Mouse (Mus musculus) fibroblast of lung, adult 2 months (primary cell): Measurements from ENCODE around the gene Fez2.
A peak's percentile ranks its signal among the peaks of the same experiment; 100 is the strongest.

ENCODE experiments used
- DNase-seq: peaks from one replicate; pipeline ENCODE4 v3.0.0-alpha.2; 2011; ENCODE audit warnings: low read depth

Fez2 gene

DNA sequence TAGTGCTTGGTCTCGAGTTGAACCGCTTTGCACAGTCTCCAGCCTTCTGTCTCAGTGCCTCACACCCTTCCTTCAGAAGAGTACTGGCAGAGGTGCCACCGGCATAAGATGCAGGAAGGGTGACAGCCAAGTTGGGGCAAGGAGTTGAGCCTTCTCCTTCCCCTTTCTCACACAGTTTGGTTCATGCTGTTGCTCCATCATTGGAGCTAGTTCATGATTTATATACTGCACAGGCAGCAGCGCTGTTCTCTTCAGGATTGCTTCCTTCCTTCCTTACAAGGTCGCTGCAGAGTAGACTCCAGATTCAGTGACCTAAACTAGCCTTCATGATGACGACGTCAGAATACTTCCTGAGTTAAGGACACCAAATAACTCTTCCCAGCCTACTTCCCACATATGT lies 51.9 kb downstream of the Fez2 start:
- DNase-seq = no peak

DNA sequence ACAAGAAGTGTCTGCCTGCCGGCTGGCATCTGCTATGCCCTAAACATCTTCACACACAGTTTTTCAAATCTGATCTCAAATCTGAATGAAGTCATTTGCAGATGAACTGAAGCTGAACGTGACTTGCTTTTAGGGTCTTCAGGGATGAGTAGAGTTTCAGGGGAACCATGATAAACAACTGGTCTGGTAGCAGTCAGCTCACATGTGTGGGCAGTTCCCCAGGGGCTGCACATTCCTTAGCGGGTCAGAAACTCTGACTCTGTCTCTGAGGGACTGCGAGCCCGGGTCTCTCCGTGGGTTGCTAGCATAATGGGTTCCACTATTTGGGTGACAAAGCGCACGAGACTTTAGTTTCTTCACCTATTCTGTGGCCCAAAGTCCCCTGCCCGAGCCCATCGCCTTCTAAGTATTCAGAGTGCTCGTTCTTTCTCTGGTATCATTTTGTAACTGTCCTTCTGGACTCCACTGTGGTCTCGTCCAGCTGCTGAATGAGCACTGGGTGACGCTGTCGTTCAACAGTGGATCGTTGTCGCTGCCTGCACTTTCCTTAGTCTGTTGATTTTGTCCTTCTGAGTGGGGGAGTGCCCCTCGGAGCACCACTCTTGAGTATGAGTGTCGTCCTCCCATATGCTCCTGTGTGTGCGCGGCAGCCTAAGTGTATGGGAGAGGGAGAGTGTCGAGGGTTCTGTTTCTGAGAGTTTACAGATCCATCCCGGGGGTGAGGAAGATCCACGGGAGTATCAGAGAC lies 53.2 kb downstream of the Fez2 start:
- DNase-seq = no peak

DNA sequence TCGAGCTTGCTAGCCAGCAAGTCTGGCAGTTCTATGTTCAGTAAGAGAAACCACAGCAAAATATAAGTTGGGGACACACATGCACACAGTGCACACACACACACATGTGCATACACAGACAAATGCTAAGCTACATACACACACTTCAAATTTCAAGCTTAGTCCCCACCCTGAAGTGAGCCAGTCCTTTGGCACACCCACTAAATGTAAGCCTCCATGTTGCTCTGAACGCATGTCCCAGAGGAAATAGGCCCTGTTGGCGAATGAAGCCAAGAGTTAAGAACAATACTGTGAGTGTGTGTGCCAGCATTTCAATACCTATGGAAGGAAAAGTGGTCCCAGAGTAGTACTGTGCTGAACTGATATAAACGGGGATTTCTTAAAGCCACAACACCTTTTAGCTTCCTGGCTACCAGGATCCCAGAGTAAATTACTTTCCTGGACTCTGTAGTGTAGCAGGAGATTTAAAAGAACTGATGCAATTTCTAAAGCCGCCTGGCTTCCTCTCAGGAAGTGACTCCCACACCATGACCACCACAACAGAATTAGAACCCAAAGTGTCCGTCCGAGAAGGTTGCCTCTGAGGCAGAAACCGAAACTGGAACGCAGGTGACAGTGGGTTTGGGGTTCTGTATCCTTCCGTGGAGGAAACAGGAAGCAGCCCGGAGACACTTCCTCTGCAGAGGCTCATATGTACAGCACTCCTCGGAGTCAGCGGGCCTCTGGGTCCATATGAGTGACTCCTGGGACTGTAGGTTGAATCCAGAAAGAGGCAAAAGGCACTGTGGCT lies 55.8 kb downstream of the Fez2 start:
- DNase-seq = no peak

DNA sequence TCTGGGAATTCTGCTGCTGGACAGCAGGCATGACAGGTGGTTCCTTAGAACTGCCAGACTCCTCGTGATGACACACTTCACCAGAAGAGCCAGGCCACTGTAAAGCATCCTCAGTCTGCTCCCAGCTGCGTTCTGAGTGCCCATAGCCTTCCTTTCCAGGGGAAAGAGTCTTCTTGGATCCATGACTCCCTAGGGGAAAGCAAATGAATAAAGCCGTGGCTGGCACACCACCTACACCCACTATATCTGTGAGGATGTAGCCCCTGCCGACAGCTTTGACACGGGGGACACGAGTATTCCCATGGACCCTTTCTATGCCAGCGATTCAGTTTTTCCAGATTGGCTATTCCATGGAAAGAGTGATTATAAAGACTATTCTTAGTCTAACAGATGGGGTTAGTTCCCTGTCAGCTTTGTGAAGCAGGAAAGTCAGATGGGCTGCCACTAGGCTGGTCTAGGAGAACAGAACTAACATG lies 59.7 kb downstream of the Fez2 start:
- no peak for DNase-seq

DNA sequence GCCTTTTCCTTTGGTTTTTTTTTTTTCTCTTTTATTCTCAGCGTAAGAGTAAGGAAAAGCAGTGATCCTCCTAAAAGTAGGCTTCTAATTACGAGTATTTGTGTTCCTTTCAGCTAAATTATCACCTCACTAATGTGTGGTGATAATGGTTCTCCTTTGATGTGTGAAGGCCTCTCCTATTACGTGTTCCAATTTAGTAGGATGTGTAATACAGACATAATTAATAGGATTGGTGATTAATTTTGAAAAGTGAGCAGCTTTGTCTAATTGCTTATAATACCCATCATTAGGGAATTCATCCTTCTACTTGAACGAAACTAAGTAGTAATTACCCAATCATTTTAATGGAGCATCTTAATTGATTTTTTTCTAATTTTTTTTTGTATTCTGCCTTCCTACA lies 60.2 kb downstream of the Fez2 start:
- DNase-seq = no peak

DNA sequence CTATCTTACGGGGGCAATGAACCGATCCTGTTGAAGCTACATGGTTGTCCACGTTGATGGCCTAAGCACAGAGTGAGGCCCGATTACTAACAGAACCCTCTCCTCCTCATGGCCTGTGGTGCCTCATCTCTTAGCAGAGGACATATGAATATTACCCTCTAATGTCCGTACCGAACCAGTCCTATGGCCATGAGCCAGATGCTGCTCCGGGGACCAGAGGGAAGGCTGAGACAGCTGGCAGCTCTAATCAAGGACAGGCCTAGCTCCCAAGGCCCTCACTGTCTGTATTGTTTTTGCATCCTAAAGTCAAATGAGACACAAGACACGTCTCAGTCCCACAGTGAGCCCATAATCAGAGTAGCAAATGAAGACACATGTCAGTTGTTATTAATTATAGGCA lies 62.3 kb downstream of the Fez2 start:
- no peak for DNase-seq

DNA sequence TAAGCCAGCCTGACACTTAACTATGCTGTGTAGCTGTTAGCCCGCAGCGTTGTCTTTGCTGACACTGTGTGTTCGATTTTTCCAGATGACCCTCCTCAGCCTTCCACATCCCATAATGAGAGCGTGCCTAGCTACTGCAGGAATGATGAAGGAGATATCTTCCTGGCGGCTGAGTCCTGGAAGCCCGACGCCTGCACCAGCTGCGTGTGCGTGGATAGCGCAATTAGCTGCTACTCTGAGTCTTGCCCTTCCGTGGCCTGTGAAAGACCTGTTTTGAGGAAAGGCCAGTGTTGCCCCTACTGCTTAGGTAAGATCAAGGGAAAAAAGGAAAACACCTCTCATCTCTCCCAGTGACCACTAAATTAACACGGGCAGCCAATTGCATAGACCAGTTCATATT lies 63.1 kb downstream of the Fez2 start:
- DNase-seq = no peak

DNA sequence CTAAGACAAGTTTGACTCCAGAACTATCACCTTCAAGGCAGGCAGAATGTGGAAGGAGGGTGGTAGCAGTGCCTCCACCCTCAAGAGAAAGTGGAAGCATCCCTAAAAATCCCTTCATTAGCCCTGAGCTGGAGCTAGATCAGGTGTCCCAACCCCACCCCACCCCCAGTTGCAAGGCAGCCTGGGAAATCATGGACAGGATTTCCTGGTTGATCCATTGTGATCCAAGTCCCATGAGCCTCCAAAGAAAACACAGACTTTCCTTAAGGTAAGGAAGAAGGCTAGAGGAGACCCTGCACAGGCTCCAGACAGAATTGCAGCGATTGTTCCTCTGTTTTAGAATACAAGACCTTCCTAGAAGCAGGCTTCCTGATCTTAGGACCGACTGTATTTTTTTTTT lies 63.5 kb downstream of the Fez2 start:
- no peak for DNase-seq

DNA sequence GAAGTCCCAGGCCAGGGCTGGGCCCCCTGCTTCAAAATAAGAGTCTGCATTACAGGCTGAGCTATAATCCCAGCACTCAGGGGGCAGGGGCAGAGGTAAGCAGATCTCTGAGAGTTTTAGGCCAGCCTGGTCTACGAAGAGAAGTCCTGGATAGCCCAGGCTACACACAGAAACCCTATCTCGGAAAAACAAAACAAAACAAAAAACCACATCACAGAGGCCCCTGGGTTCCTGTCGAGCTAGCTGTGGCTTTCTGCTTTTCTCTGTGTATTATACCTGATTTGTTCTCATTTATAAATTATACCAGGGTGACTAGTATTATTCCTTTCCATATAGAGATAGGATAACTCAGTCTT lies 65.5 kb downstream of the Fez2 start:
- DNase-seq = no peak

DNA sequence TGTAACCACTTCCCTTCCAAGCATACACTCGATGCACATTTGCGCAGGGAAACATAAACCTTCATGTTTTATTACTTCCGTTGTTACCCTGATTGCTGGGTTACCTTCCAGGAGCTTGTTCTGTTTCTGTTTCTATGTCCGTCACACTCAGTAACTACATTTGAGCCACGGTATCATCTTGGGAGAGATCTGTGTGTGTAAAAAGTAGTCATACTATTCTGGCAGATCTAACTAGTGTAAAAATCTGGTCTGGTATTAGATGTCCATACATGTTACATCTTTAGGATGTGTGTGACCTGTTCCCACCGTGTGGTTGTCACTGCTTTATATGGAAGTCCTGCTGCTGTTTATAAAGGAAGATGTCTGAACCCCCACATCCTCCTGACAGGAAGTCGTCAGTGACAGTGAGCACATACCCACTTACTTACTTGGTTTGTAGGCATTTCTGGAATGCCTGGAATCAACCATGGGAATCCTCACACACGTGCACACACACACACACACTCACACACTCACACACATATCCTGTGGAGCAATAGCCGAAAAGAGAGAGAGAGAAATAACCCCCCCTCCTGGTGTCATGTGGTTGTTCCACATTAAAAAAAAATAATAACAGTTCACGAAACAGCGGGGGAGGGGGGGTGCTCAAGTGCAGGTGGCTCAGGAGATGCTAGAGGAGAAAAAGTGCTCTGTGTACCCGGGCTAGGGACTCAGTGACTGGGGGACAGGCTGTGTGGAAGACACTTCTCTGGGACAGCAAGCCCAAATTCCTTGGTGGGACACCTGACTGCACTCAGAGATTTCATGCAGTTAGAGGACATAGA lies 66.1 kb downstream of the Fez2 start:
- DNase-seq = no peak

DNA sequence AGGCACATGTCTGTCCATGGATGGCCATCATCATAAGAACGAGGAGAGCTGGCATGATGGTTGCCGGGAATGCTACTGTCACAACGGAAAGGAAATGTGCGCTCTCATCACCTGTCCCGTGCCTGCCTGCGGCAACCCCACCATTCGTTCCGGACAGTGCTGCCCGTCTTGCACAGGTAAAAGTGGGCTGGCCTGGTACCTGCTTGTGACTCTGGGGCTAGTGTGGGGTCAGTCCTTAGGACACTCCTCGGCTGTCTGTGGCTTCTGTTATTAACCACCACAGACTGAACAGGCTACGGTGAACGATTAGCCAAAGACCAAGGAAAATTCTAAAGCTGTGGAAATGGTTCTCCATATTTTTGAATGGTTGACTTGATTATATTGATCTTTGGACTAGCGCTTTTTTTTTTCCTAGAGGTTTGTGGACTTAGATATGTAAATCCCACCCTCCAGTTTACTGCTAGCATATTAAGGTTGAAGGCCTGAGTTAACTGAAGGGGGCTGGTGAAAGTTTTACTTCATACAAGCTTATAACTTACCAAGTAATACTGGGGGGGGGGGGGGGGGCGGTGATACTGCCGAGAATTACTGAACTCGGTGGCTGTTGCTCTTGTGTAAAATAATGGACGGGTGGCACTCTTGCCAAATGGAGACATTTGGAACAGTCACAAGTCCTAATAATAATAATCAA lies 70.7 kb downstream of the Fez2 start:
- DNase-seq = no peak

DNA sequence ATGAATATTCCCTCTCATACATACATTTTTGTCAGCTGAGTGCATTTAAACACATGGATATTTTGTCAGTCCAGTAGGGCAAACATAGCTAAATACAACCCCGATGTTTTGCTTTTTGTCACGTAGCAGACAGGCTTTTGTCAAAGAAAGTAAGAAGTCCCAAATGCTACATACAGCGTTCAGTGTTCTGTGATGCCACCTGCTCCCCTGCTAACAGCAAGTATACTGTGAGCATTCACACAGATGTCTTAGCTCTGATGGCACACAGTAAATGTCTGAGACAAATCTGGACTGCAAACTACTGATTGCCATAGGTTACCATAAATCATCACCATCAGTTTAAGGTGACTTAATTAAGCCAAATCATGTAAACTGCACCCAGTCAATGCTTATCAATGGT lies 74.3 kb downstream of the Fez2 start:
- no peak for DNase-seq

DNA sequence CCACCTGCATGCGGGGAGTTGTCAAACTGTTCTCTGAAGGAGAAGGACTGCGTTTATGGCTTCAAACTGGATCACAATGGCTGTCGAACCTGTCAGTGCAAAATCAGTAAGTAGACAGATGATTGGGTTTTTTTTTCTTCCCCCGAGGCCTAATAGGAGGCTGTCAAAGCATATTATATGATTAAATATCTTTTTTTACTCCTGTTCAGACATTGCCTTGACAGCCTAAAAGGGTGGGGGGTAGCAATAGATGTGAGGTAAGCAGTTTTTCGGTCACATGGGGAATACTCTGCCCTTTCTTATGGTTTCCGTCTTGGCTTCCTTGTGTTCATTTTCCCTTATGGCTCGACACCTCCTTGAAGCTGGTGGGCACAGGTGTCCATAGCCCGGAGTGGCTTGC lies 82.7 kb downstream of the Fez2 start:
- no peak for DNase-seq

DNA sequence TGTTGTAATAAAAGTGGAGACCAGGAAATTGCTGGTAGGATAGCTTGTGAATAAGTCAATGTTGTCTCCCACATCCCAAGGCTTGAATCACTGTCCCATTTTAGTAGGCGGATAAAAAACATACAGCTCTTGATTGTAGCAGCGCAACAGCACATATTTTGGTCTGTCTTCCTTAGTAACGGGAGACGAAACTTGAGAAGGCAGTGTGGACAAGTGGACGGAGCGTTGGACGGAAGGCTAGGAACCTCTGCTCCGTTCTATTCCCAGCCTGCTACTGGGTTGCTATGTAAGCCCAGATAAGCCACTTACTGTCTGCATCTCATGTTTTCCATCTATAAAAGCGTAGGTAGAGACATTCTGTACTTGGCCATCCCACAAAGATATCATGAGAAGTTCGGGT lies 84.7 kb downstream of the Fez2 start:
- no peak for DNase-seq

DNA sequence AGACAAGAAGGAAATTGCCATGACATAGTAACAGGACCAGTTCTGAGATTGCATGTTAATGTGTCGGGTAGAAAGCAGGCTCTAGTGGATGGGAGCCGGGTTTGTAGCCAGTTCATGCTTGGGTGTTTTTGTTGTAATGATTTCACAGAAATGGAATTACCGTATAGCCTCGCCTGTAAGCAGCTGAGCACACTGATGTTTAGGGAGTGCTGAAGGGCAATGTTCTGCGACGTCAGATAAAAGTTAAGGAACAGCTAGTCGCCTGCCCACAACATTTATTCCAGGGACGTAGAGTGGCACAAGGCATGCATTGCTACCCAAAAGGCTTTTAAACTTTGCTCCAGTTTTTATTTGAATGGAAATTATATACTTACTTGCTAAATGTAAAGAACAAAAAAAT lies 86.5 kb downstream of the Fez2 start:
- no peak for DNase-seq

DNA sequence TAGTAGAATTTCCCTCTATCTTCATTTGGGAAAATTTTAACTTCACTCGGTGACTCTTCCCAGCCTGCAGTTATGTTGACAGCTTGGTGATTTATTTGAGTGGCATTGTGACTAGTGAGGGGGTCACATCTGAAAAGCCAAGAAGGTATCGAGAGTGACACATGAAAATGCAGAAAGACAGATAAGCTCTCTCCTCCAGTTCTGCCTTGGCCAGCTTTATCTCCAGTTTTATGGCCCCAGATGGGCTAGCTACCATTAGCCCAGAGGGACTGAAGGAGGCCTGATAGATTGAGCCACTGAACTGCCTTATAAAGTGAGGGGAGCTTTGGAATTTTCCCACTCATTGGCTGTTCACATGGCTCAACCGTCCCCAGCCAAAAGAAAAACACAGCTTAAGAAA lies 89.7 kb downstream of the Fez2 start:
- no peak for DNase-seq

DNA sequence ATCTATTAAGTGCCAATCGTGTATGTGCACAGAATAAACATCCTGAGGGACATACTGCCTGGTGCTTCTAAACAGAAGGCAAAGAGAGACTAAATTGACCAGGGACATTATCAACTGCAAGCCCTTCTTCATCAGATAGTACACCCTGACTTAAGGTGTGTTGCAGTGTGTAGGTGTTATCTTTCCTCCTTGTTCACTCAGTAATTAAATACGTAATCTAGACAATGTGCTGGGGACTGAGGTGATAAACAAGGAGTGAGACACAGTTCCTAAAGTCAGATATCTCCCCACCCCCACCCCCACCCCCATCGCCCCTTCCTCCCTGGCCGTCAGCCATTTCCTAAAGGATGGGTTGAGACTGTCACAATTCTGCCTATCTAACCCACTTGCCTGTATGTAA lies 90.8 kb downstream of the Fez2 start:
- DNase-seq = no peak

DNA sequence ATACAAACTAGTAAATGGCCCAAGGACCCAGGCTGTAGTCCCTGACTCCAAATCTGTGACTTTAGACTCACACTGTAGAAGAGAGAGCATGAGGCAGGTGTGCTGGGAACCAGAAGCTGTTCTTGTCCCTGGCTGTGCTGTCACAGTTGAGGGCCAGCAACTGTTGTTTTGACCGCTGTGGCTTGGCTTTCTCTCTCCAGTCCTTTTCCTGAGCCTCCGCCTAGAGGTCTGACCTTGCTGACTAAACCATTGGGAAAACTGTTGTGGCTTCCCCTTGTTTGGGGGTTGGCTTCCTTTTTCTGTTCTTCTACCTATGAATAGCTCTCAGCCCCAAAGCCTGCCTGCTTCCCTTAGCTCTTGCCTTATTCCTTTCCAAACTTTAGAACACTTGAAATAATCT lies 91.6 kb downstream of the Fez2 start:
- no peak for DNase-seq

DNA sequence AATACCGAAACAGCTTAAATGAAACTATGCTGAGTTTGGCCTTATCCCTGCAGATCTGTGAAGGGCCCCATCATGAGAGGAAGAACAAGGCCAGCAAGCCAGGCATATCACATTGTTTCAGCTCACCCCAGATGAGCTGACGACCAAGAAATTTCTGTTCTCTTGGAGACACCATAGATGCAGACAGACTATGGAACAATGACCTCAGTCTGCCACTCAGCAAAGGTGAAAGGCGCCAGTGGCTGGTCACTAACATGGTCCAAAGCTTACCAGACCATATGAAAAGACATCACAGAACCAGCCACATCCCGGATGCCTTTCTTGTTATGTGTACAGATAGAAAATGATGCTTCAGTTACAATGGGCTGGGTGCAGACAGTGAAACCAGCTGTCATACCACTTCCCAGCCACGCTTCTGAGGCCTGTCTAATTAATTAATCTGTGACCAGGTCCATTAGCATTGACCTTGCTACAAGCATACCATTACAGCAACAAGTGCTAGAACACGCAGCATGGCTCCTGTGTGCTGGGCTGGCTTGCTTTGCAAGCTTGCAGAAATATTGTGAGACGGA lies 92.1 kb downstream of the Fez2 start:
- no peak for DNase-seq

DNA sequence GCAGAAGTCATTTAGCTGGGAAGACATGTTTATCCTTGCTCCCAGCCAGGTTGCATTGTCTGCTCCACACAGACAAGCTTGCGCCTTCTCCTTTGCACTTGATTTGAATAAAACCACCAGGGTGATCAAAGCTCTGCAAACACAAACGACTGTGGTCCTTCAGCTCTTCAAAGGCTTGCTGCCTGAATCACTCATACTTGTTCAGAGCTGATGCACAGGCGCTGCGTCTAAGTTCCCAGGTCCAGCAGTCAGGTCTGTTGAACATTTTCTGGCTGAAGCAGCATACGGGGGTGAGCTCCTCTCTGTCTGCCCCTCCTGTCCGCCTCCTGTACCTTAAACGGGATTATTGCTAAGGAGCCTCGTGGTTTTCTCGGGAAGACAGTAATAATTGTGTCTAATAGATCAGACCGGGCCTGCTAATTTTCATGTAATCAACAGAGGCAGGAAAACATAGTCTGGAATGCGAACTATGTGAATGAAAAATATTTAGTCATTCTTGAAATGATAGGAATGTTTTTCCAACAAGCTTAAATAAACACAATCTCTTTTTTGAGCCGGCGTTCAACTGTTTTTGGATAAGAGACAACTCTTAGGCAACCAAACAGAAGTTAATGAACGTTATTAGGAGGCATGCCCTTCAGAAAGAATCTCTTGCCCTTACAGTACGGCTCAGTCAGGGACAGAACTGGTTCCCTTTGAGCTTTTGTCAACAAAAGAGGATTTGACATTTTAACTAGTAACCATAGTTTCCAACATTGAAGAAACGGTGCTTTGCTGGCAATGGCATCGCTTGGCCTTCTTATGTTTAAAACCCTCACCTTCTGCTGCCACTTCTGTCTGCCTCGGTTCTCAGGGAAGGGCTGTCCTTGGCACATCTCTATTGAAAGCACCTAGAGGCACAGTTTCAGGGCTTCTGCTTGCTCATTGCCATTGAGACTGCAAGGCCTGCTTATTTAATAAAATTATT lies 95.3 kb downstream of the Fez2 start:
- DNase-seq = peak; percentile 37
